Mouse (Mus musculus): ENCODE measurements at regions not wholly inside any gene's neighbourhood (a gene's known extent, or its start where the extent isn't known, plus 50 kb on each side); places are given as distances from the start of the nearest gene placed in this dataset.

GRCm38 (mm10) chr5:74943737-74944403, 100.7 kb downstream of the Chic2 start:
- peak; percentile 91 for DNase-seq
- no peak overlapping the region for H3K27ac ChIP-seq (ENCODE audit: insufficient read depth, low read depth, low read length)
- TF ChIP-seq CTCF (conservative IDR thresholded peaks at IDR 0.05; ENCODE audit: insufficient read depth, insufficient read length, low read depth, low read length): peak; percentile 98
- no peak for TF ChIP-seq POLR2A (IDR thresholded peaks at IDR 0.05; ENCODE audit: low read depth, low read length)
- H3K4me1 ChIP-seq (ENCODE audit: control insufficient read depth, insufficient read depth, low read length): no peaks in the 10 kb centered on the region
- no peaks in the 10 kb centered on the region for H3K36me3 ChIP-seq (ENCODE audit: control insufficient read depth, insufficient read depth, low read length)
- H3K4me3 ChIP-seq (ENCODE audit: insufficient read depth, low read depth, low read length): no peak overlapping the region
- 2% methylated on average over 23 of the region's 23 CpGs for WGBS
- H3K27me3 ChIP-seq (replicated peaks; ENCODE audit: control insufficient read depth, insufficient read depth, low read length): no peaks in the 10 kb centered on the region

- DNase-seq: peak; percentile 17
- Histone ChIP-seq H3K36me3 (ENCODE audit: control insufficient read depth, insufficient read depth, low read length) (no peaks in the 10 kb centered on the region), H3K4me3 (ENCODE audit: insufficient read depth, low read depth, low read length) (no peak overlapping the region), H3K4me1 (ENCODE audit: control insufficient read depth, insufficient read depth, low read length) (no peaks in the 10 kb centered on the region), H3K27me3 (replicated peaks; ENCODE audit: control insufficient read depth, insufficient read depth, low read length) (no peaks in the 10 kb centered on the region), H3K27ac (ENCODE audit: insufficient read depth, low read depth, low read length) (no peak overlapping the region)
- TF ChIP-seq CTCF (conservative IDR thresholded peaks at IDR 0.05; ENCODE audit: insufficient read depth, insufficient read length, low read depth, low read length): no peak
- no peak for TF ChIP-seq POLR2A (IDR thresholded peaks at IDR 0.05; ENCODE audit: low read depth, low read length)
- WGBS: 16% methylated on average over 13 of the region's 13 CpGs
These were observed 103.1 kb downstream of the Chic2 start for GRCm38 (mm10) chr5:74941426-74941825.

GRCm38 (mm10) chr5:74937416-74937940, 107.1 kb downstream of the Chic2 start:
- H3K27ac ChIP-seq (ENCODE audit: insufficient read depth, low read depth, low read length): no peak overlapping the region
- H3K4me1 ChIP-seq (ENCODE audit: control insufficient read depth, insufficient read depth, low read length): no peaks in the 10 kb centered on the region
- no peaks in the 10 kb centered on the region for H3K27me3 ChIP-seq (replicated peaks; ENCODE audit: control insufficient read depth, insufficient read depth, low read length)
- TF ChIP-seq POLR2A (IDR thresholded peaks at IDR 0.05; ENCODE audit: low read depth, low read length) (no peak), CTCF (conservative IDR thresholded peaks at IDR 0.05; ENCODE audit: insufficient read depth, insufficient read length, low read depth, low read length) (no peak)
- WGBS: 67% methylated on average over 7 of the region's 7 CpGs
- no peak overlapping the region for H3K4me3 ChIP-seq (ENCODE audit: insufficient read depth, low read depth, low read length)
- DNase-seq: no peak
- no peaks in the 10 kb centered on the region for H3K36me3 ChIP-seq (ENCODE audit: control insufficient read depth, insufficient read depth, low read length)

- TF ChIP-seq CTCF (conservative IDR thresholded peaks at IDR 0.05; ENCODE audit: insufficient read depth, insufficient read length, low read depth, low read length) (no peak), POLR2A (IDR thresholded peaks at IDR 0.05; ENCODE audit: low read depth, low read length) (no peak)
- Histone ChIP-seq H3K4me1 (ENCODE audit: control insufficient read depth, insufficient read depth, low read length) (no peaks in the 10 kb centered on the region), H3K27me3 (replicated peaks; ENCODE audit: control insufficient read depth, insufficient read depth, low read length) (no peaks in the 10 kb centered on the region), H3K36me3 (ENCODE audit: control insufficient read depth, insufficient read depth, low read length) (no peaks in the 10 kb centered on the region), H3K4me3 (ENCODE audit: insufficient read depth, low read depth, low read length) (no peak overlapping the region), H3K27ac (ENCODE audit: insufficient read depth, low read depth, low read length) (no peak overlapping the region; the same call in 1 of the 2 replicates)
- DNase-seq: no peak
- 68% methylated on average over 5 of the region's 5 CpGs for WGBS
These were observed 108.5 kb downstream of the Chic2 start for GRCm38 (mm10) chr5:74936087-74936486.

- peak overlapping the region; percentile 58 for H3K27ac ChIP-seq (ENCODE audit: insufficient read depth, low read depth, low read length)
- WGBS: 69% methylated on average over 8 of the region's 8 CpGs
- no peak for TF ChIP-seq POLR2A (IDR thresholded peaks at IDR 0.05; ENCODE audit: low read depth, low read length)
These were observed 108.9 kb downstream of the Chic2 start for GRCm38 (mm10) chr5:74935676-74936075.

GRCm38 (mm10) chr5:74933276-74933675, 111.3 kb downstream of the Chic2 start:
- no peak overlapping the region for H3K4me3 ChIP-seq (ENCODE audit: insufficient read depth, low read depth, low read length)
- no peak for DNase-seq
- no peaks in the 10 kb centered on the region for H3K36me3 ChIP-seq (ENCODE audit: control insufficient read depth, insufficient read depth, low read length)
- no peak overlapping the region for H3K27ac ChIP-seq (ENCODE audit: insufficient read depth, low read depth, low read length)
- H3K4me1 ChIP-seq (ENCODE audit: control insufficient read depth, insufficient read depth, low read length): no peaks in the 10 kb centered on the region
- no peaks in the 10 kb centered on the region for H3K27me3 ChIP-seq (replicated peaks; ENCODE audit: control insufficient read depth, insufficient read depth, low read length)
- TF ChIP-seq CTCF (conservative IDR thresholded peaks at IDR 0.05; ENCODE audit: insufficient read depth, insufficient read length, low read depth, low read length): no peak
- no peak for TF ChIP-seq POLR2A (IDR thresholded peaks at IDR 0.05; ENCODE audit: low read depth, low read length)
- 90% methylated on average over 3 of the region's 3 CpGs for WGBS

More at GRCm38 (mm10) chr5:74935676-74936075, 108.9 kb downstream of the Chic2 start:
- DNase-seq: peak; percentile 42
- H3K36me3 ChIP-seq (ENCODE audit: control insufficient read depth, insufficient read depth, low read length): no peaks in the 10 kb centered on the region
- no peaks in the 10 kb centered on the region for H3K4me1 ChIP-seq (ENCODE audit: control insufficient read depth, insufficient read depth, low read length)
- H3K27me3 ChIP-seq (replicated peaks; ENCODE audit: control insufficient read depth, insufficient read depth, low read length): no peaks in the 10 kb centered on the region
- H3K4me3 ChIP-seq (ENCODE audit: insufficient read depth, low read depth, low read length): no peak overlapping the region

GRCm38 (mm10) chr5:74932206-74932605, 112.4 kb downstream of the Chic2 start:
- Histone ChIP-seq H3K4me3 (ENCODE audit: insufficient read depth, low read depth, low read length) (no peak overlapping the region), H3K27me3 (replicated peaks; ENCODE audit: control insufficient read depth, insufficient read depth, low read length) (no peaks in the 10 kb centered on the region), H3K4me1 (ENCODE audit: control insufficient read depth, insufficient read depth, low read length) (no peaks in the 10 kb centered on the region), H3K36me3 (ENCODE audit: control insufficient read depth, insufficient read depth, low read length) (no peaks in the 10 kb centered on the region), H3K27ac (ENCODE audit: insufficient read depth, low read depth, low read length) (no peak overlapping the region)
- TF ChIP-seq CTCF (conservative IDR thresholded peaks at IDR 0.05; ENCODE audit: insufficient read depth, insufficient read length, low read depth, low read length): no peak
- TF ChIP-seq POLR2A (IDR thresholded peaks at IDR 0.05; ENCODE audit: low read depth, low read length): no peak
- WGBS: 60% methylated on average over 13 of the region's 13 CpGs
- DNase-seq: no peak

Measured in kidney, adult 2 months (tissue).